Mouse (Mus musculus): ENCODE measurements around the gene Rpl9-ps1. TPM values are rescaled to one million over a fixed set of nuclear protein-coding genes. Genes with fewer than 3 reads are reported as not detected.

The Rpl9-ps1 gene
- polyA plus RNA-seq, 1 experiment: not detected

- Histone ChIP-seq H3K27ac (ENCODE audit: insufficient read depth, low read length) (no peak overlapping the region), H3K9ac (ENCODE audit: low read depth, poor library complexity, severe bottlenecking) (no peak overlapping the region), H3K36me3 (ENCODE audit: control insufficient read depth, insufficient read depth, low read length, poor library complexity, severe bottlenecking) (no peaks in the 10 kb centered on the region), H3K4me3 (ENCODE audit: low read depth, low read length) (no peak overlapping the region), H3K27me3 (ENCODE audit: control insufficient read depth, insufficient read depth, low read length, poor library complexity, severe bottlenecking) (no peaks in the 10 kb centered on the region), H3K9me3 (replicated peaks; ENCODE audit: control insufficient read depth, insufficient read depth, low read length, poor library complexity, severe bottlenecking) (no peaks in the 10 kb centered on the region), H3K4me1 (ENCODE audit: control insufficient read depth, insufficient read depth, low read length) (no peaks in the 10 kb centered on the region)
- TF ChIP-seq CTCF (IDR thresholded peaks at IDR 0.05; ENCODE audit: low read depth, low read length) (no peak), POLR2A (IDR thresholded peaks at IDR 0.05; ENCODE audit: insufficient read depth, low read length) (no peak), EP300 (IDR thresholded peaks at IDR 0.05; ENCODE audit: insufficient read depth, low read depth, low read length) (no peak)
These were observed 40.7 kb downstream of the Rpl9-ps1 start for GRCm38 (mm10) chr11:83604698-83605097.

- H3K4me1 ChIP-seq (ENCODE audit: control insufficient read depth, insufficient read depth, low read length): no peaks in the 10 kb centered on the region
- H3K9ac ChIP-seq (ENCODE audit: low read depth, poor library complexity, severe bottlenecking): no peak overlapping the region
- H3K27ac ChIP-seq (ENCODE audit: insufficient read depth, low read length): no peak overlapping the region
- H3K36me3 ChIP-seq (ENCODE audit: control insufficient read depth, insufficient read depth, low read length, poor library complexity, severe bottlenecking): no peaks in the 10 kb centered on the region
- TF ChIP-seq POLR2A (IDR thresholded peaks at IDR 0.05; ENCODE audit: insufficient read depth, low read length): no peak
- no peak for TF ChIP-seq EP300 (IDR thresholded peaks at IDR 0.05; ENCODE audit: insufficient read depth, low read depth, low read length)
- TF ChIP-seq CTCF (IDR thresholded peaks at IDR 0.05; ENCODE audit: low read depth, low read length): no peak
- no peaks in the 10 kb centered on the region for H3K27me3 ChIP-seq (ENCODE audit: control insufficient read depth, insufficient read depth, low read length, poor library complexity, severe bottlenecking)
- H3K9me3 ChIP-seq (replicated peaks; ENCODE audit: control insufficient read depth, insufficient read depth, low read length, poor library complexity, severe bottlenecking): no peaks in the 10 kb centered on the region
- no peak overlapping the region for H3K4me3 ChIP-seq (ENCODE audit: low read depth, low read length)
These were observed 42.0 kb downstream of the Rpl9-ps1 start for GRCm38 (mm10) chr11:83603399-83603798.

GRCm38 (mm10) chr11:83600576-83600975 is 44.8 kb downstream of the Rpl9-ps1 start:
- no peaks in the 10 kb centered on the region for H3K9me3 ChIP-seq (replicated peaks; ENCODE audit: control insufficient read depth, insufficient read depth, low read length, poor library complexity, severe bottlenecking)
- H3K9ac ChIP-seq (ENCODE audit: low read depth, poor library complexity, severe bottlenecking): no peak overlapping the region
- H3K27me3 ChIP-seq (ENCODE audit: control insufficient read depth, insufficient read depth, low read length, poor library complexity, severe bottlenecking): no peaks in the 10 kb centered on the region
- H3K4me3 ChIP-seq (ENCODE audit: low read depth, low read length): no peak overlapping the region
- TF ChIP-seq CTCF (IDR thresholded peaks at IDR 0.05; ENCODE audit: low read depth, low read length) (no peak), EP300 (IDR thresholded peaks at IDR 0.05; ENCODE audit: insufficient read depth, low read depth, low read length) (no peak), POLR2A (IDR thresholded peaks at IDR 0.05; ENCODE audit: insufficient read depth, low read length) (no peak)
- no peaks in the 10 kb centered on the region for H3K36me3 ChIP-seq (ENCODE audit: control insufficient read depth, insufficient read depth, low read length, poor library complexity, severe bottlenecking)
- no peak overlapping the region for H3K27ac ChIP-seq (ENCODE audit: insufficient read depth, low read length)
- no peaks in the 10 kb centered on the region for H3K4me1 ChIP-seq (ENCODE audit: control insufficient read depth, insufficient read depth, low read length)

GRCm38 (mm10) chr11:83598991-83599390 is 46.4 kb downstream of the Rpl9-ps1 start:
- no peaks in the 10 kb centered on the region for H3K4me1 ChIP-seq (ENCODE audit: control insufficient read depth, insufficient read depth, low read length)
- no peaks in the 10 kb centered on the region for H3K9me3 ChIP-seq (replicated peaks; ENCODE audit: control insufficient read depth, insufficient read depth, low read length, poor library complexity, severe bottlenecking)
- no peak overlapping the region for H3K27ac ChIP-seq (ENCODE audit: insufficient read depth, low read length)
- H3K9ac ChIP-seq (ENCODE audit: low read depth, poor library complexity, severe bottlenecking): no peak overlapping the region
- H3K27me3 ChIP-seq (ENCODE audit: control insufficient read depth, insufficient read depth, low read length, poor library complexity, severe bottlenecking): no peaks in the 10 kb centered on the region
- TF ChIP-seq POLR2A (IDR thresholded peaks at IDR 0.05; ENCODE audit: insufficient read depth, low read length) (no peak), CTCF (IDR thresholded peaks at IDR 0.05; ENCODE audit: low read depth, low read length) (no peak), EP300 (IDR thresholded peaks at IDR 0.05; ENCODE audit: insufficient read depth, low read depth, low read length) (no peak)
- H3K36me3 ChIP-seq (ENCODE audit: control insufficient read depth, insufficient read depth, low read length, poor library complexity, severe bottlenecking): no peaks in the 10 kb centered on the region
- no peak overlapping the region for H3K4me3 ChIP-seq (ENCODE audit: low read depth, low read length)

GRCm38 (mm10) chr11:83598207-83598837 is 47.1 kb downstream of the Rpl9-ps1 start:
- no peak for TF ChIP-seq CTCF (IDR thresholded peaks at IDR 0.05; ENCODE audit: low read depth, low read length)
- no peak for TF ChIP-seq POLR2A (IDR thresholded peaks at IDR 0.05; ENCODE audit: insufficient read depth, low read length)
- TF ChIP-seq EP300 (IDR thresholded peaks at IDR 0.05; ENCODE audit: insufficient read depth, low read depth, low read length): no peak
- no peak overlapping the region for H3K4me3 ChIP-seq (ENCODE audit: low read depth, low read length)
- no peaks in the 10 kb centered on the region for H3K36me3 ChIP-seq (ENCODE audit: control insufficient read depth, insufficient read depth, low read length, poor library complexity, severe bottlenecking)
- no peaks in the 10 kb centered on the region for H3K27me3 ChIP-seq (ENCODE audit: control insufficient read depth, insufficient read depth, low read length, poor library complexity, severe bottlenecking)
- no peak overlapping the region for H3K27ac ChIP-seq (ENCODE audit: insufficient read depth, low read length)
- H3K4me1 ChIP-seq (ENCODE audit: control insufficient read depth, insufficient read depth, low read length): no peaks in the 10 kb centered on the region
- H3K9ac ChIP-seq (ENCODE audit: low read depth, poor library complexity, severe bottlenecking): no peak overlapping the region
- no peaks in the 10 kb centered on the region for H3K9me3 ChIP-seq (replicated peaks; ENCODE audit: control insufficient read depth, insufficient read depth, low read length, poor library complexity, severe bottlenecking)

- H3K27ac ChIP-seq (ENCODE audit: insufficient read depth, low read length): no peak overlapping the region
- H3K4me3 ChIP-seq (ENCODE audit: low read depth, low read length): no peak overlapping the region
- no peaks in the 10 kb centered on the region for H3K9me3 ChIP-seq (replicated peaks; ENCODE audit: control insufficient read depth, insufficient read depth, low read length, poor library complexity, severe bottlenecking)
- H3K27me3 ChIP-seq (ENCODE audit: control insufficient read depth, insufficient read depth, low read length, poor library complexity, severe bottlenecking): no peaks in the 10 kb centered on the region
- no peaks in the 10 kb centered on the region for H3K36me3 ChIP-seq (ENCODE audit: control insufficient read depth, insufficient read depth, low read length, poor library complexity, severe bottlenecking)
- TF ChIP-seq POLR2A (IDR thresholded peaks at IDR 0.05; ENCODE audit: insufficient read depth, low read length) (no peak), CTCF (IDR thresholded peaks at IDR 0.05; ENCODE audit: low read depth, low read length) (no peak), EP300 (IDR thresholded peaks at IDR 0.05; ENCODE audit: insufficient read depth, low read depth, low read length) (no peak)
- H3K9ac ChIP-seq (ENCODE audit: low read depth, poor library complexity, severe bottlenecking): no peak overlapping the region
- no peaks in the 10 kb centered on the region for H3K4me1 ChIP-seq (ENCODE audit: control insufficient read depth, insufficient read depth, low read length)
These were observed 47.6 kb downstream of the Rpl9-ps1 start for GRCm38 (mm10) chr11:83597796-83598195.
